Mouse (Mus musculus) olfactory bulb, adult 2 months (tissue): ENCODE results near the gene Nsun3.

Experiments used
- CTCF ChIP-seq: fragments of 200-500 bp; IDR thresholded peaks from 2 replicates; pipeline ENCODE4 v1.5.1; 2012; ENCODE audit warnings: low read depth, mild to moderate bottlenecking, low read length, moderate library complexity; ENCODE audit not compliant: insufficient read depth
- POLR2A ChIP-seq: fragments of 200-500 bp; IDR thresholded peaks from 2 replicates; pipeline ENCODE4 v1.6.1; 2012; ENCODE audit warnings: mild to moderate bottlenecking, low read depth, low read length, moderate library complexity; ENCODE audit not compliant: insufficient read depth

- TF ChIP-seq CTCF, result no peak
- no peak for TF ChIP-seq POLR2A
These were observed 96.2 kb downstream of the Nsun3 start for GRCm38 (mm10) chr16:62690436-62690835.
